Mouse (Mus musculus): ENCODE results near the gene Kctd21.

Gene Kctd21

DNA sequence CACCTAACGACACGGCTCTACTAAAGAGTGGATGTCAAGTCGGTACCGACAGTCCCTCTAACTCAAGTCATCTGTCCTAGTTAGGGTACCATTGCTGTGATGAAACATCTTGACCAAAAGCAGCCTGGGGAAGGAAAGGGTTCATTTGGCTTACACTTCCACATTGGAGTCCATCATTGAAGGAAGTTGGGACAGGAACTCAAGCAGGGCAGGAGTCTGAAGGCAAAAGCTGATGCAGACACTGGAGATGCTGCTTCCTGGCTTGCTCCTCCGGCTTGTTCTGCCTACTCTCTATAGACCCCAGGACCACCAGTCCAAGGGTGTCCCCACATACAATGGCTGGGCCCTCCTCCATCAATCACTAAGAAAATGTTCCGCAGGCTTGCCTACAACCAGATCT lies 16.5 kb upstream of the Kctd21 start:
- in situ Hi-C loops (cut with MboI, MseI): no loop called here

DNA sequence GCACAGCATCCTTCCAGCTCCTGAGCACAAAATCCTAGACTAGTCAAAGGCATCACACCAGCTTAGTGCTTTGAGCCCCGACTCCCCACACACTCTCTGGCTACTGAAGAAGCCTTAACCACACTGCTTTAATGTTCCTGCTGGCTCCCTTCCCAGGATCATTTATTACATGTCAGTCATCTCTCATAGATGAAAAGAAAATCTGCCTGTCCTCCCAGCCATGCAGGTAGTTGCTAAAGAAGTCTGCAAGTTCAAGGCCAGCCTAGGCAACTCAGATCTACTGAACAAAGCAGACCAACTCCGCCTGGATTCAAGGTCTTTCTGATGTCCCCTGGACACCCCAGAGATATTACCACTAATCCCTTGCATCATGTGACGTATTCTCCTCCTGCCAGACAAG lies 14.4 kb upstream of the Kctd21 start:
- in situ Hi-C loops (cut with MboI, MseI): no loop called here

DNA sequence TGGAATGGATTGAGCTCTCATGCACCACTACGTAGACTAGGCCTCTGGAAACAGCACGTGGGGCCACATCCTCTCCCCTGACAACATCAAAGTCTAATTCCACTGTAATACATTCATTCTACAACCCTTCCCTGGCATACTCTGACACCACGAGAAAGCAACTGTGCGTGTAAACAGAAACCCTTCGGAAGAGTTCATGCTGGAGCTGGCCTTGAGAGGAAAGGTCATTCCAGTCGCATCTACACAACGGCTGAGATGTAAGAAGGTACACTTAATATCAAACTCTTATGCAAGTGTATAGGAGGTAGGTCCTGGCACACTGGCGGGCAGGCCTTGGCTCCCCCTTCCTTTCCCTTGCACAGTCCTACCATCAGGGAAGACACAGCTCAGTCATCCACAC lies 7.8 kb upstream of the Kctd21 start:
- in situ Hi-C loops (cut with MboI, MseI): no loop called here

DNA sequence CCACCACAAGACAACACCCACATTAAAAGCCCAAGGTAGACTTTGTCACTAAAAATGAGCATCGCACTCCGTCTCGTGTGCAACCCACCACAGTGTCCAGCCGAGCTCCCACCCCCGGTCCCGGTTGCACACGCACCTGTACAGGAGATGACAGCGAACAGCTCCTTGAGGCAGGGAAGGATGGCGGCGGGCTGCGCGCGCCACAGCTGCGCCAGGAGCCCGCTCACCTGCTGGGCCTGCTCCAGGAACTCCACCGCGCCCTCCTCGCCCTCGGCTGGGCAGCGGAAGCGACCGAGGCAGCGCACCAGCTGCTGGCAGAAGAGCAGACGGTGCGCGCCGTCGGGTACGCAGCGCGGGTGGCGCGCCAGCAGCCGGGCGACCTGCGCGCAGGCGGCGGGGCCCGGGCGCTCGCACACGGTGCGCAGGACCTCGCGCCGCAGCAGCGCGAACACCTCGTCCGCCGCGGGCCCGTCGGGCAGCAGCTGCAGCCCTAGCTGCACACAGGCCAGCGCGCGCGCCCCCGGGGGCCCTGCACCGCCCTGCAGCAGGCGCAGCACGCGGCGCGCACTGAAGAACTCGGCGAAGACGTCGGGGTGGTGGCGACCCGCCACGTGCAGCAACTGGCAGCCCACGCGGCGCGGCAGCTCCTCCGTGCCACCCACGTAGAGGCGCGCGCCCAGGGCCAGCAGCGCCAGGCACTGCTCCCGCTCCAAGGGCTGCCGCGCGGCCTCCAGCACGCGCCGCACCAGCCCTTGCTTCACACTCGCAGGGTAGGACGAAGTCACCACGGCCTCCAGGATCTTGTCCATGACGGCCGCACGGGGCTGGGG lies 6.8 kb upstream of the Kctd21 start:
- in situ Hi-C loops (cut with MboI, MseI): no loop called here

DNA sequence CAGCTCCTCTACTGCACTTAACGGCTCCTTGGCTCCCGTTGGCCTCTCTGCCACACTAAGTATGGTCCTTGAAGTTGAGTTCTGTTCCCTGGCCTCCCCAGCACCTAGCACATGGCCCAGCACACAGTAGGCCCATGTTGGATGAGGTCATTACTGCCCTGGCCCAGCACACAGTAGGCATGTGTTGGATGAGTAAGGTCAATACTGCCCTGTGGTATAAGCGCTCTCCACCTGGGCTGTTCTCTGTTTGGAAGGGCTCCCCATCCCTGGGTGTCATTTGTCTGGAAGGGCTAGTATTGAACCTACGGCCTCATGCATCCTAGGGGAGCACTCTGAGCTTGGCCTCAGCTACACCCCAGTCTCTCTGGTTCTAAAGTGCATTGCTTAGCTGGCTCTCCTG lies 4.8 kb upstream of the Kctd21 start:
- in situ Hi-C loops (cut with MboI, MseI): no loop called here

DNA sequence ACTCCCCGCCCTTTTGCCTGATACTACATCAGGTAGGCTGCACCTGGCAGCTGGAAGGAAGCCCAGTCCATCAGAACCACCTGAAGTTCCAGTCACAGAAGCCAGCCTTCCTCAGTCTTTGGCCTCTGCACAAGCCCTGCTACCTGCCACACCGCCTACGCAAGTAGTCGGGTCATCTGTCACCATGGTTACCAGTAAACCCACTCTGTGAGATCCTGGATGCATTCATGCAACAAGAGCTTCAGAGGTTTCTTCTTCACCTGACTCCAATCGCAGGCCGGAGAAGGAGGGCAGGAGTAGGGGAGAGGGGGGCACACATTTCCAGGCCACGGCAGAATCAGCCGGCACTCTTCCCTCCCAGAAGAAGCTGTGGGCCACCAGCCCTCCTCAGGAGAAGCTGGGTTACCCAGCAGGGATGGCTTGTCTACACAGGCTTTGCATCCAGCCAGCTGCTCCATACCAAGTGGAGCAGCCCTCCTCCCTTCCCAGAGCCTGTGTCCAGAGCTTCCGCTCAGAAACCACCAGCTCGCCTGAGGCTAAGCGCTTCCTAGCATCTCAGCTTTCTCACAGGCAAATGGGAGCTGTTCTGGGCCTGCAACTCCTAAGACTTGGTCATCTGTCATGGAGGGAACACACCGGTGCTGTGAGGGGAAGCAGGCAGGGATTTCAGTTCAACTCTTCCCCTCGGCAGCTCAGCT lies 3.1 kb upstream of the Kctd21 start:
- in situ Hi-C loops (cut with MboI, MseI): no loop called here

DNA sequence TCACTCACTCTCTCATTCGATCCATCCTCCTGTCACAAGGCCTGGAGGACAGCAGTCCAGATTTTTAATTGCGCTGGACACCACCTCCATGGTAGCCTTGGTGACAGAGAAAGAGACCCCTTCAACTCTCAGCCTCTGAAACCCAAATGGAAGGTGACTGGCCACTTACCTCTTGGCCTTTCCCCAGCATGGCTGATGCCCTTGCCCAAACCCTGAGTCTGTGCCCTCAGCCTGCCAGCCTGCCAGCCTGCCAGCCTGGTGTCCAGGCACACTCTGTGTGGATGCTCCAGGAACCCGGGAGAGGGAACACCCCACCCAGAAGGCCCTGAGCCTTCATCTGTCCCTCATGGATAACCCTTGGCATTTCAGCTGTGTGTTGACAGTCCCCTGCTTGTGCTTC lies 2.5 kb upstream of the Kctd21 start:
- in situ Hi-C loops (cut with MboI, MseI): no loop called here

DNA sequence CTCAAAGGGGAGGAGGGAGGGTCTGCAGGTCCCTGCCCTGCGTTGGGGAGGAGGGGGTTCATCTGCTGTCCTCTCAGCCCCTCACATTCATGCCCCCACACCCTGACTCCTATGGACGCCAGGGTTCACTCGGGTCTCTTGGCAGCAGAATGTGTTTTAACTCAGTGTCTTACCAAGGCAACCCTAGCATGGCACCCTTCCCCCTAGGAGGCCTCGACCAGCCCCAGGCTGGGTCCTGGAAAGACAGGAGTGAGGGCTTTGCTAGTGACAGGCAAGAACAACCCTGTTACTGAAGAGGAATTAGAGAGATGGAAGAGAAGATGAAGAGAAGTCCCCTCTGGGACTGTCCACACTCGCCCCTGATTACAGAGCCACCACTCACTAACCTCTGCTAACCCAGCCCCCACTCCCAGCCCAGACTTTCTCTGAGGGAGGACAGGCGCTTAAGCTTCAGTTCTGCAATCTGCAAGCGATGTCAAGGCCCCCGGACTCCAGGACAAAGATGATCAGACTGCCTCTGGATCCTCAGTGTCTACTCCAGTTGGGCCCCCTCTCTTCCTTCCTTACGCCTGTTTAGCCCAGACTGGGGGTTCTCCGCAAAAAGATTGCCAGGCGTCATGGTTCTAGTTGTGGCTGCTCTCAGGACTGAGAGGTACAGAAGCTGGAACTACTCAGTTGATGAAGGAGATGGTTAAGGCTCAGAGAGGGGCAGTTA lies 1.0 kb upstream of the Kctd21 start:
- in situ Hi-C loops (cut with MboI, MseI): no loop called here

DNA sequence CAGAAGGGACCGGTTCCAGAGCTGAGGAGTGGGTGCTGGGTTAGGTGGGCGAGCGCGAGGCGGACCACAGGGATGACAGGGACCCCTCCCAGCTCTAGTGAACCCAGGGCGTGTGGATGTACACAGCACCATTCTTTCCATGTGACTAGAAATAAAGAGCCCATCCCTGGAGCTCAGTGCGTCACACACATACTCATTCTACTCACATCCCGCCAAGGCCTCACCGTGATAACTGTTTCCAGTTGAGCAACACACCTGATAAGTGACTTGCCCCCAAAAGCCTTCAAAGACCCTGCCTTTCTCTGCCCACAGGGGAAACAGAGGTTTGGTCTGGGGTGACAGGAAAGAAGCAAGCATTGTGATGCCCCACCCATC lies 527 bp downstream of the Kctd21 start:
- in situ Hi-C loops (cut with MboI, MseI): no loop called here

DNA sequence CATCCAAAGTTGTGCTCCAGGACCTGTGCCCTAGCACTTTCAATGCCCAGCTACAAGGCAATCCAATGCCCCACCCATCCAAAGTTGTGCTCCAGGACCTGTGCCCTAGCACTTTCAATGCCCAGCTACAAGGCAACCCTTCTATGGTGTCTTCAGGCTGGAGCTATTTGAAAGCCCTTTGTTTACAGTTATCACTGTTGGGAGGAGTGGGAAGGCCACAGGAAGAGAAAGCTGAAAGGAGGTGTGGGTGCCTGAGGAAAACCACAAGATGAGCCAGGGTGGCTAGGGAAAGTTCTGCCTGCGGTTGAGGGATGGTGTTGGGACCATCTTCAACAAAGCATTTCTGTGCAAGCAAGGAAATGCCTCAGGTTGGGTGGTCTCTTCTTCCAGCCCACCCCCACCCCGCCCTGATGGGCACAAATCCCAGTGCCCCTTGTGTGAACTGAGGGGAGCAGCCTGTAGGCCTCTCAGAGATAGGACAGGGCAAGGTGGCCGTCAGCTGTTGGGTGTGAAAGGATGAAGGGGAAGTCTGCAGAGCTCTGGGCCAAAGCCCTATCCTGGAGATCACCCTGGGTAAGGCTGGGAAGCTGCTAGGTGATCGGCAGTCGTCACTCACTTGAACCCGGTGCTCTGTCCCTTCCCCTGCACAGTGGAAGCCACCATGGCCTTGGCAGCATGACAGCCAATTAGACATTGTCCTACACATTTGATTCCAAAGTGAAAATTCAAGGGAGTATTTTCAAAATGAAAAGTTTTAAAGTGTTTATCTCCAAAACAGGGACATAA lies 1.2 kb downstream of the Kctd21 start:
- in situ Hi-C loops (cut with MboI, MseI): no loop called here

DNA sequence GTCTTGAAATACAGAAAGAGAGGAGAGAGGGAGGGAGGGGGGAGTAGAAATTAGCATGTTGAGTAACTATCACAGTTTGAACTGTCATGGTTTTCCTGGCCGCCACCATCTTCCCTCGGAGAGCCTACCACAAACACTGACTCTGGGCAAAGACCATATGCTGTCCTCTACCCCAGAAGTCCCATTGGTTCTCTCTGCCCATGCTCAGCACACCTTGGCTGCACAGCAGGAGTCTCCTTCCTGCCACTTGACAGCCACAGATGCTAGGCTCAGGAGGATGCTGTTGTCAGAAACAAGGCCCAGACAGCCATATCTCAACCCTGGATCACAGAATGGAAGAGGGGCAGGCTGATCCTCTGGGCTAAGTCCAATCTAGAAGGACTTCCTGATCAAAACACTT lies 2.3 kb downstream of the Kctd21 start:
- in situ Hi-C loops (cut with MboI, MseI): no loop called here

DNA sequence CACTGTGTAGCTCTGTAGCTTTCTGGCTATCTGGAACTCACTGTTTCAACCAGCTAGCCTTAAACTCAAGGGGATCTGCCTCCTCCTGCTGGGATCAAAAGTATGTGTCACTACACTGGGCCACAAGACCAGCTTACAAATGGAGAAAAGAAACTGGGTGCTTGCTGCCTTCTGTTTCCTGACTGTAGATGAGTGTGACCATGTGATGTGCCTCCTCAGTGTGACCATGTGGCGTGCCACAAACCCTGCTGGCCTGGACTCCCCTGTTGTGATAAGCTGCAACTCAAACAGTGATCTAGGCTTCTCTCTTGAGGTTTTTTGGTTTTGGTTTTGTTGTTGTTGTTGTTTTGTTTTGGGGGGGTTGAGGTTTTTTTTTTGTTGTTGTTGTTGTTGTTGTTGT lies 4.6 kb downstream of the Kctd21 start:
- in situ Hi-C loops (cut with MboI, MseI): no loop called here

DNA sequence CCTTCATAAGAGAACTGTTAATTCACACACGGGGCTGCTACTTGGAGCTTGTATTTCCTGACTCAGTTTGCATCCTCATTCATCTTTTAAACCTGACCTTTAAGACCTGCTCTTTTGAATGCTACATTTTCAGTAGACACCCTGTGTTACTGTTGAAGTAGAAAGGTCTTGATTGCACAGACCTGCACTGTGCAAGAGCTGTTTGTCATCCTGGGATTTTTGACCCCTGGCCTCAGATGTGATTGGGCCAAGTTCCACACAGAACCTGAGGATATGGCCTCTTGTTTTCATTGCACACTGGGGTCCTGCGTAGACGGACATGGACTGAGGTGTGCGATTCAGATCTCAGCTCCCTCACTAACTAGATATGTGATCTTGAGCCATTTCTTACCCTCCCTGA lies 6.5 kb downstream of the Kctd21 start:
- in situ Hi-C loops (cut with MboI, MseI): no loop called here

DNA sequence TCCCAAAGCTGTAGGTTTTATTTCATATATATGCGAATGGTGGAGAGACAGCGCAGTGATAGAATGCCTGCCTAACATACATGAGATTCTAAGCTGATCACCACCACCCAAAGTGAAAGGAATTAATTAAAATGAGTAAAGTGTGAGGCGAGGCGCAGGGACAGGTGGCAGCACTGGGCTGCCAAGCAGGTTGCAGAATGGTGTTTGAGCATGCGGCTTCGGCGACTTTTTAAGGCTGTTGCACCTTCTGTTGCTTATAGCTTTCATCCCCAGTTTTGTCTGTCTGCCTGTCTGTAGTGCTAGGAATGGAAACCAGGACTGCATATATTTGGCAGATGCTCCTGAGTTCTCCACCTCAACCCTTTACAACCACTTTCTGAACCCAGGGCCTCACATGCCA lies 7.5 kb downstream of the Kctd21 start:
- in situ Hi-C loops (cut with MboI, MseI): no loop called here

DNA sequence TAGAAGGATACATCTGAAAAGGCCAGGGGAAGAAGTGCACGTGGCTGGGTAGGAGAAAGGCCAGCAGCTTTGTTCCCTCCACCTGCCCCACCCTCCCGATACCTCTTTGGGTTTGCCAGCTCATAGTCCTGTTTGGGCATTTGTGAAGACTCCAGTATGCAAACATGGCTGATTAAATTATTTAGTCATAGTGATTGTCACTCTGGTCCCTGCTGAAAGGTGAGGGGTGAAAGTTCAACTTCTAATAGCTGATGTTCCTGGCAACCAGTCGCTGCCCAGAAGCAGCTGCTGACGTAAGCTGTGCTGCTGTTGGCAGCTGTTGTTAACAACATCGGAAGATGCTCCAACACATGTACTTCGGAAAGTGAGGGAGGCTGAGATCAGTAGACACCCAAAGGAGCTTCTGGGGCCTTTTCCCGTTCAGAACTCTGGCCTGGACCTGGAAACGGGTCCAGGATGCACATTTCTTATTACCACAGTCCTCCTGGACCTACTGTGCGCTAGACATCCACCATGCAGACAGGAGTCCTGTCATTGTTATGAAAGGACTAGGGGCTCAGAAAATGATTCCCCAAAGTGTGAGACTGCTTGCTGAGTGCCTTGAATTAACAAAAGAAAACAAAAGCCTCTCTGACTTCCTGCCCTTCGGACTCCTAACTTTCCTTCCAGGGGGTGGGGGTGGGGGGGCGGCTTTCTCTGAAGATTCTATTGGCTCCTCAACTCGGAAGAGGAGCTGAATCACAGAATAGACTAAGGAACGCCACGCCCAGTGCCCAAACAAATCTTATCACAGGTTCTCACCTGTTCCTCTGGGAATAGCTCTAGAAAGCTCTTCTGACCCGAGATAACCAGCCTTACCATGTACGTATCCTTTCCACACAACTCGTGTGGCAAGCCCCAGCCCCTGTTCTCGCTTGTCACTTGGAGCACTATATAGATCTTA lies 9.1 kb downstream of the Kctd21 start:
- in situ Hi-C loops (cut with MboI, MseI): no loop called here

DNA sequence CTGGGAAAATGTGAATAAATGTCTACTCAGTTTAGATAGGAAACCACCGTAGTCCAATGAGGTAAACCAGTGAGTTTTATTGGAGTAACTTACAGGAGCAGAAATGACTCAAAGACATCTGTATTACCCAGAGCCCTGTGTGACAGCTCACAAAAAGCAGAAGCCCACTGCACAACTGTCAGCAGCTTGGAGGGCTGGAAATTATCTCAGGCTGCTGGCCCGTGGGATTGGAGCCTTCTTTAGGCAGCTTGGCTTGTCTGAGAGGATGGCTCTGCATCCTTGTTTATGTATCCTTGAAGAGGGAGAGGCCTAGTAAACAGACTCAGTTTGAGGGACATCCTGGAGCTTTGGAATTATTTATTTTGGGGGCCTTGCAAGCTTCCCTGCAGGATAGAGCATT lies 10.8 kb downstream of the Kctd21 start:
- in situ Hi-C loops (cut with MboI, MseI): no loop called here

DNA sequence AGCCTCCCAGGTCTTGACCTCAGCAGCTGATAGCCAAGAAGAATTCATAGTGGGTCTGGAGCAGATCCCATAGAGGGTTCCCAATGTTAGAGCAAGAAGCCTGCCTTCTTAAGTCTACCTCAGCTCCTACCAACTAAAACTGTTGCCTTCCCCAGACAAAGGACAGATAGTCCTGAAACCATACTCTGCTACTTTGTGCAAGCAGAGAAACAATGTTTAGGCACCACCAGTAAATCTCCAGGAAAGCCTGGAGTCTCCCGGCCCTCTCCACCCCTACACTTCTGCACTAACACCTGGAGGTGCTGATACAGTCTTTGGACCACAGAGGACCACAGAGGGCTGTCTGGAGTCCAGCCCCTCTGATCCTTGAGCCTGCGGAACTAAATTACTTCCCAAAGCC lies 12.5 kb downstream of the Kctd21 start:
- in situ Hi-C loops (cut with MboI, MseI): no loop called here

DNA sequence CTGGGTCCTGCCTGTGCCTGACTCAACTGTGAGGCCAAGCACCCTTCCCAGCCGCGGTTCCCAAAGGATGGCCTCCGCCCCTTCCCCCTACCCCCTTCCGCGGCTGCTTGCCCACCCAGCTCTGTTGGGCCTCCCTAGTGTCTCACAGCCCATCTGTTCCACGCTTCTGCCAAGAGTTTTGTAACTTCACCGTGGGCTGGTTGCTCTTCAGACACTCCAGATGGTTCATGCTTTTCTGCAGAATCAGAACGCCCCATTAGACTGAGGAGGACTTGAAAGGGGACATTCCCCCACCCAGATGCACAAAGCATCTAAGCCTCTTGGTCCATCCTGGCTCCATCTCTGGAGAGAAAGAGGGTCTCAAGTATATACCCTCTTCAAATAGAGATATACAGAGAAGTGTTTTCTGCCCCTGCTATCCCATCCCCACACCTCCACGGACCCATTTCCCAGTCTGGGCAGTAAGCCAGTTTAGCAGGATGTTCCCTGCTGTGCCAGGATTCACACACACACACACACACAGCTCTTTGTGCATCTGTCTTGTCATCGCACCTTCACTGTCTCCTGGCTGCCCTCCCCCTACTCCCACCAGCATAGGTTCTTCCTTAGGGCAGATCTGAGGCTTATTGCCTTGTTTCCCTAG lies 13.2 kb downstream of the Kctd21 start:
- in situ Hi-C loops (cut with MboI, MseI): no loop called here

DNA sequence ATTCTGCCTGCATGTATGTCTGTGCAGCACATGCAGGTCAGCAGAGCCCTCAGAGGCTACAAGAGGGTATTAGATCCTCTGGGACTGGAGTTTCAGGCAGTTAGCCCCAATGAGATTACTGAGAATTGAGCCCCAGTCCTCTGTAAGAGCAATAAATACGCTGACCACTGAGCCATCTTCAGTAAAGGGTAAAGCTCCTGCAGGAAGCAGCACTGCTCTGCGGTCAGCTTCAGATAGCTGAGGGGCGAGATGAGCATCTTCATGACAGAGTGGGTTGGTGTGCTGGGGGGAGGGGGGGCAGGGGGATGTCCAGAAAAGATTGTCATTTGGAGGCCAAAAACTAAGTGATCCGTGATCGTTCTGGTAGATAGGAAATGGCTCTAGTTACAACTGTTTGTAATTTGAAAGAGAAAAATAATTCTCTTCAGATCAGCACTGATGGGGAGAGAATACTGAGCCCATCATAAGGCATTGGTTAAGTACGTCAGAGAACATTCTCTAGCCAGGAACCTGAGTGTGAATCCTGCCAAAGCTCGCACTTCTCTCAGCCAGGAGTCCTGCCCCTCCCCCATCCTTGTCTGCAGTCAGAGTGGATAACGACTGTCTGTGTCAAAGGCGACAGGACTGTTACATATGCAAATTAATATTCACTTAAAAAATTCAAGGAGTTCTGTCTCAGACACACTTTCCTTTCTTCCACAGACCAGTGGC lies 14.1 kb downstream of the Kctd21 start:
- in situ Hi-C loops (cut with MboI, MseI): no loop called here

DNA sequence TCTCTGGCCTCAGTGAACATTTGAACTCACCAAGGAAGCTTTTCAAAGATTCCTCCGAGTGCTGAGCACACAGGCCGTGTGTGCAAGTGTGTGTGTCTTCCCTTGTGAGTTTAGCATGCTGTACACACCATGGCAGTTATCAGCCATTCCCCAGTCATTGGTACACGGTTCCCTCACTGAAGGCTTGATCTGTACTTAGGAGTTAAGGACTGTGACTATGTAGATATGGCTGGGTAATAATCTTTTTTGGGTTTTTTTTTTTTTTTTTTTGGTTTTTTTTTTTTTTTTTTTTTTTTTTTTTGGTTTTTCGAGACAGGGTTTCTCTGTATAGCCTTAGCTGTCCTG lies 14.7 kb downstream of the Kctd21 start:
- in situ Hi-C loops (cut with MboI, MseI): no loop called here
